Mouse (Mus musculus): Measurements from ENCODE around the gene Med25. TPM values are rescaled to one million over a fixed set of nuclear protein-coding genes. Genes with fewer than 3 reads are reported as not detected.

Med25 gene
- 55.3 to 70.3 TPM (median 69.2 TPM) in 4 replicates for total RNA-seq (2023)

GRCm38 (mm10) chr7:44892276-44892921, at the start of gene Med25:
TSS of gene Med25 (minus strand) at chr7:44892712.

DNA sequence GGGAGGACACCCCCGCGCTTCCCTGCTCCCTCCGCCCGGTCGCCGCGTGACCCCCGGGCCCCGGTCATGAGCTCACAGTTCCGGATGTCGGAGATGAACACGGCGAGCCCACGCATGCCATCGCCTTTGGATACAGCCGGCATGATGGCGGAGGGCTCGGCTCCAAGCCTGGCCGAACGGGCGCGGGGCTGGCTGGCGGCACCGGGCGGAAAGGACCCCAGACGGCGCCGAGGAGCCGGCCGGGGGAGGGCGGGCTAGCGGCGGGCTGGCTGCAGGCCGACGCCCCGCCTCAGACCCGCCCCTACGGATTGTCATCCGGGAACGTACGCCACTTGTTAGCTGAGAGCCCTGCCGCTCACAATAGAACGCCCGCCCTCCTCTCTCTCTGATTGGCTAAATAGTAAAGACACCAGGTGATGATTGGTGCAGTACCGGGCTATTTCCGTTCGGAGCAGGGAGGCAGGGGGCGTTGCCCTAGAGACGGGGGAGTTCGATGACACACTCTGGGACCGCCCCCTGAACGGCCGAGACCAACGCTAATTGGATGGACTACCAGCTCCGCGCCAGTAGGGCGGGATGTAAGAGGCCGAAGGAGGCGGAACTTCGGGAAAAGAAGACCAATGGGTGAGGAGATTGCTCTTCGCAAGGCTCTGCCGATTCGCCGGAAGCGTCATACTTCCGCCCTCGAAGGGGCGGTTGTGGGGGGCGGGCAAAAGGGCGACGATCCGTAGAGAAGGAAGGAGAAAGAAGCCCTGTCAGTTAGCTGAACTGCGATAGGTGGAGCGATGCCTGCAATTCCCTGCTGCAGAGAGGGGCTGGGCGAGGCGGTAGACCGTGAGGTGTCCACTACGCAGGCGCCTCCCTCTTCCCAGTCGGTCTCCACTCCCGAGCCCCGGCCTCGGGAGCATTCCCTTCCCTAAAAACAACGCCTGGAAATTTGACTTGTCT, 37.0 kb upstream of the Med25 start, which contains the start of gene Ap2a1:
Gene Ap2a1, minus strand, starts transcription at position 293 of the 948 bp plus-strand sequence.

DNA sequence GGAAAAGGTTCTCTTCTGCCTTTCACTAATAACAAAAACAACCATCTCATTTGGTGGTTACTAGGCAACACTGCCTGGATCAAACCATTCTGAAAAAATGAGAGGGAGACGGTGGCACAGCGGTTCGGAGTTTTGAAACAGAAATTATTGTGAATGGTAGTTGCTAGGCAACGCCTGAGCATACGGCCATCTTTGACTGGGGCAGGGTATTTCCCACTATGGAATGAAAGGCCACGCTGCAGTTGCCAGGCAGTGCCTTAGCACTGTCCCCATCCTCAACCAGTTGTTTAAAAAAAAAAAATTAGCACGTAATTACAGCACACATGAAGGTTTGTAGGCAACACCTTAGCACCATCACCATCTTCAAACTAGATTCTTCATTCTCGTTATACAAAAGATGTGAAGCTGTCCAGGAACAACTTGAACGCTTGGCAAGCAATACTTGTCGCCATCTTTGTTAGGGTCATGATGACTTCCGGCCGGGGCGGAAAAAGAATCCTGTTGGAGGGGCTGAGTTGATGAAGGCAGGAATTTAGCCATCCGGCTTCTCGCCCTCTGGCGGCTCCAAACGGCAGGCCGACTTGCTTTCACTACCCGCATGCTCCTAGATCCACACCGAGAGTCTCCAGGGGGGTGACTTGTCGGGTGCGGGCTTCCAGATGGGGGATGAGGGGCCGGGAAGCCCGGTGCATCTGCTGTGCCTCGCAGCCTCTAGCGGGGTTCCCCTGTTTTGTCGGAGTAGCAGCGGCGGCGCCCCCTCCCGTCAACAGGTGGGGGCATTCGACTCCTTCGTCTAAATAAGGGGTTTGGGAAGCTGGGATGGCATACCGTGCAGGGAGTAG, 3.3 kb upstream of the Med25 start, which contains the start of gene Fuz:
Gene Fuz, plus strand, starts transcription at position 487 of the 842 bp plus-strand sequence.

DNA sequence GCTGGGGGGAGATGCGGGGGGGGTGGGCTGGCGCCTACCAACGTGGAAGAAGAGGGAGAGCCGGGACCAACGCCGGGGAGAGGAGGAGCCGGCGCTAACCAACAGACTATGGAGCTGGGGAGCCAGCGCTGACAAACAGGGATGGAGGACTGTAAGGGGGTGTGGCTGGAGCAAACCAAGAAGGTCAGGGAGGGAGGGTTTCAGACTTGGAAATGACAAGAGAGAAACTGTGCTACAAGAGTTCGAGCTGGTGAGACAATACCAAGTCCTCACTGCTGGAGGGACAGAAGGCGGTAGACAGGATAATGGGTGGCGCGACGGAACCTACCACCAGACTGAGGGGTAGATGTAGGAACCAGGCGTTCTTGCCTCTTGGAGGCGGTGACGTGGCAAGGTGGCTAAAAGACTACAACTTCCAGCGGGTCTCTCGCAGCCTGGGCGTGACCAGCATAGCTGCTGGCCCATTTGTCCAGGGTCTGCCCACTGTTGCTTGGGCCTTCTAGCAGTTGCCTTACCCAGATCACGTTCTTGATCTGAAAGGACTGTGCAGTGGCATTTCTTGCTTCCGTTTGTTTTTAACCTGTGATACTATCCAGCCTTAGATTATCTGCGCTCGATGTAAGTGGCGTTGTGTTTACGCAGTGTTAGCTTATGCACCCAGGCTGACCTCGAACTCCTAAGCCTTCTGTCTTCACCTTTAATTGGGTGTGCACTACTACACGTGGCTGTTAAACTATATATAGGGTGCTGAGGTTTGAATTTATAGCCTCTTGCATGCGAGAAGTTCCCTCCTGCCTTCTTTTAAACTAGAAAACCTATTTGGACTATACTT, 22.6 kb downstream of the Med25 start, which contains the start of gene Ptov1:
Gene Ptov1, minus strand, starts transcription at position 92 of the 832 bp plus-strand sequence.

GRCm38 (mm10) chr7:44857042-44857552, 35.4 kb downstream of the Med25 start, which contains the start of gene Pnkp:
TSS of gene Pnkp (plus strand) at chr7:44857139.

GRCm38 (mm10) chr7:44848561-44849415, 43.7 kb downstream of the Med25 start, which contains the start of the genes Akt1s1 and Tbc1d17:
TSS of gene Akt1s1 (plus strand) at chr7:44848991.
TSS of gene Tbc1d17 (minus strand) at chr7:44849079.

Other genes starting within 250 kb of the Med25 start
- 0.27 TPM in 1 of 4 replicates, not detected in the others for gene Myh14, start 221.9 kb downstream of the Med25 start, total RNA-seq (2023)
- not detected in 4 replicates for gene Izumo2, start 184.0 kb downstream of the Med25 start, total RNA-seq (2023)
- gene Vrk3, start 144.3 kb downstream of the Med25 start, total RNA-seq (2023), result 71.8 to 83.5 TPM (median 82.3 TPM) in 4 replicates
- gene Zfp473, start 141.7 kb downstream of the Med25 start, total RNA-seq (2023), result 2.4 to 3.5 TPM (median 2.5 TPM) in 4 replicates
- gene Nup62, start 76.6 kb downstream of the Med25 start, total RNA-seq (2023), result 38.1 to 43.6 TPM (median 42.2 TPM) in 4 replicates
- 107 to 141 TPM (median 132 TPM) in 4 replicates for gene Il4i1, start 76.3 kb downstream of the Med25 start, total RNA-seq (2023)
- gene Atf5, start 76.1 kb downstream of the Med25 start, total RNA-seq (2023), result 4.4 to 5.2 TPM (median 4.4 TPM) in 4 replicates
- gene Akt1s1, start 43.7 kb downstream of the Med25 start, total RNA-seq (2023), result 29.9 to 41.1 TPM (median 31.8 TPM) in 4 replicates
- gene Tbc1d17, start 43.6 kb downstream of the Med25 start, total RNA-seq (2023), result 115 to 148 TPM (median 127 TPM) in 4 replicates
- 67.9 to 83.2 TPM (median 71.0 TPM) in 4 replicates for gene Pnkp, start 35.6 kb downstream of the Med25 start, total RNA-seq (2023)
- 15.9 to 30.2 TPM (median 18.0 TPM) in 4 replicates for gene Ptov1, start 22.9 kb downstream of the Med25 start, total RNA-seq (2023)
- 23.2 to 35.7 TPM (median 31.8 TPM) in 4 replicates for gene Fuz, start 3.4 kb upstream of the Med25 start, total RNA-seq (2023)
- 80.9 to 89.4 TPM (median 83.8 TPM) in 4 replicates for gene Ap2a1, start 36.8 kb upstream of the Med25 start, total RNA-seq (2023)
- gene Tsks, start 50.5 kb upstream of the Med25 start, total RNA-seq (2023), result not detected in 4 replicates
- gene Cpt1c, start 82.1 kb upstream of the Med25 start, total RNA-seq (2023), result 0.60 TPM in 1 of 4 replicates, not detected in the others
- gene Prmt1, start 93.9 kb upstream of the Med25 start, total RNA-seq (2023), result 144 to 150 TPM (median 149 TPM) in 4 replicates
- 149 to 182 TPM (median 160 TPM) in 4 replicates for gene Irf3, start 104.9 kb upstream of the Med25 start, total RNA-seq (2023)
- 31.3 to 35.1 TPM (median 34.3 TPM) in 4 replicates for gene Bcl2l12, start 106.0 kb upstream of the Med25 start, total RNA-seq (2023)
- 92.2 to 102 TPM (median 101 TPM) in 4 replicates for gene Scaf1, start 123.7 kb upstream of the Med25 start, total RNA-seq (2023)
- gene Rras, start 125.2 kb upstream of the Med25 start, total RNA-seq (2023), result 13.1 to 16.8 TPM (median 14.4 TPM) in 4 replicates
- gene Prr12, start 160.2 kb upstream of the Med25 start, total RNA-seq (2023), result 69.9 to 75.6 TPM (median 73.7 TPM) in 4 replicates
- 51.4 to 59.1 TPM (median 57.5 TPM) in 4 replicates for gene Nosip, start 169.7 kb upstream of the Med25 start, total RNA-seq (2023)
- gene Prrg2, start 170.0 kb upstream of the Med25 start, total RNA-seq (2023), result 2.5 to 3.6 TPM (median 3.0 TPM) in 4 replicates
- 2.1 to 5.0 TPM (median 2.8 TPM) in 4 replicates for gene Rcn3, start 199.5 kb upstream of the Med25 start, total RNA-seq (2023)
- gene Fcgrt, start 211.1 kb upstream of the Med25 start, total RNA-seq (2023), result 27.9 to 34.9 TPM (median 30.5 TPM) in 4 replicates
- gene Rps11, start 231.7 kb upstream of the Med25 start, total RNA-seq (2023), result 2,382 to 2,495 TPM (median 2,446 TPM) in 4 replicates
- gene Rpl13a, start 236.0 kb upstream of the Med25 start, total RNA-seq (2023), result 4,153 to 4,573 TPM (median 4,453 TPM) in 4 replicates
- not detected in 4 replicates for gene Gm45713, start 243.5 kb upstream of the Med25 start, total RNA-seq (2023)
- gene Flt3l, start 243.7 kb upstream of the Med25 start, total RNA-seq (2023), result 65.5 to 79.4 TPM (median 71.3 TPM) in 4 replicates